Mouse (Mus musculus) heart, embryonic 12.5 days (tissue): ENCODE measurements around the gene Arhgef28. TPM values are rescaled to one million over a fixed set of nuclear protein-coding genes. Genes with fewer than 3 reads are reported as not detected.
A peak's percentile ranks its signal among the peaks of the same experiment; 100 is the strongest.

Source experiments
- ATAC-seq: fragments of 200-750 bp; cut with Nextera tagmentation; 2 replicates; pipeline ENCODE4 v1.8.0; 2017; ENCODE audit warnings: moderate TSS enrichment, moderate library complexity; ENCODE audit not compliant: insufficient number of reproducible peaks, low FRiP score
- H3K27ac ChIP-seq: fragments of 300-500 bp; sonication (generic); 2 replicates; pipeline ENCODE4 v1.5.1; 2016; ENCODE audit warnings: mild to moderate bottlenecking, moderate library complexity; ENCODE audit not compliant: poor library complexity, severe bottlenecking
- H3K27me3 ChIP-seq: fragments of 300-500 bp; sonication (generic); replicated peaks from 2 replicates; pipeline ENCODE4 v1.6.1; 2016; ENCODE audit warnings: mild to moderate bottlenecking, moderate library complexity
- H3K36me3 ChIP-seq: fragments of 300-500 bp; sonication (generic); 2 replicates; pipeline ENCODE4 v1.6.1; 2016; ENCODE audit warnings: mild to moderate bottlenecking, moderate library complexity
- H3K4me1 ChIP-seq: fragments of 300-500 bp; sonication (generic); replicated peaks from 2 replicates; pipeline ENCODE4 v1.6.1; 2016; ENCODE audit warnings: mild to moderate bottlenecking
- H3K4me2 ChIP-seq: fragments of 300-500 bp; sonication (generic); 2 replicates; pipeline ENCODE4 v1.6.1; 2016; ENCODE audit warnings: mild to moderate bottlenecking, moderate library complexity
- H3K4me3 ChIP-seq: fragments of 300-500 bp; sonication (generic); 2 replicates; pipeline ENCODE4 v1.5.1; 2016; ENCODE audit warnings: mild to moderate bottlenecking
- H3K9ac ChIP-seq: fragments of 300-500 bp; sonication (generic); 2 replicates; pipeline ENCODE4 v1.6.1; 2016; ENCODE audit warnings: mild to moderate bottlenecking, moderate library complexity
- H3K9me3 ChIP-seq: fragments of 300-500 bp; sonication (generic); replicated peaks from 2 replicates; pipeline ENCODE4 v1.6.1; 2016; ENCODE audit warnings: mild to moderate bottlenecking, moderate library complexity
- WGBS: fragments of 180-500 bp; shearing (Covaris S2); methylation state at CpG from one replicate; pipeline ENCODE4 v1.1.7; 2016; 5-methylcytosine and 5-hydroxymethylcytosine counted together
- polyA plus RNA-seq: library from polyadenylated mRNA; unstranded; fragments of >200 nt; fragmentation: Nextera tagmentation; extraction: Ambion mirVana; gene quantifications from 2 replicates; pipeline ENCODE4 v1.2.1, GENCODE M21; 2016

Arhgef28 gene
- polyA plus RNA-seq, 1 experiment from 2014 or later = 13.4 TPM

- H3K27me3 ChIP-seq = no peaks in the 10 kb centered on the region
- WGBS = 74% methylated on average over 11 of the region's 11 CpGs
- no peak overlapping the region for H3K9ac ChIP-seq
- peak overlapping the region; percentile 52; the same call in 1 of the 2 replicates for H3K27ac ChIP-seq
- H3K4me1 ChIP-seq = peaks cover 15% of the 10 kb centered on the region
- H3K4me3 ChIP-seq = no peak overlapping the region
- no peak for ATAC-seq
- no peaks in the 10 kb centered on the region for H3K36me3 ChIP-seq
- no peak overlapping the region for H3K4me2 ChIP-seq
- H3K9me3 ChIP-seq = no peaks in the 10 kb centered on the region
Measured at GRCm38 (mm10) chr13:98001719-98002118, 204.5 kb downstream of the Arhgef28 start.

GRCm38 (mm10) chr13:98000841-98001240 is 205.4 kb downstream of the Arhgef28 start:
- peaks cover 15% of the 10 kb centered on the region for H3K4me1 ChIP-seq
- no peak overlapping the region for H3K4me2 ChIP-seq
- H3K27ac ChIP-seq = no peak overlapping the region
- no peaks in the 10 kb centered on the region for H3K9me3 ChIP-seq
- H3K9ac ChIP-seq = no peak overlapping the region
- H3K27me3 ChIP-seq = no peaks in the 10 kb centered on the region
- H3K36me3 ChIP-seq = no peaks in the 10 kb centered on the region
- H3K4me3 ChIP-seq = no peak overlapping the region
- WGBS = 87% methylated on average over 9 of the region's 9 CpGs
- ATAC-seq = no peak

GRCm38 (mm10) chr13:97999130-97999529 is 207.1 kb downstream of the Arhgef28 start:
- H3K9me3 ChIP-seq = no peaks in the 10 kb centered on the region
- no peak overlapping the region for H3K27ac ChIP-seq
- 86% methylated on average over 8 of the region's 8 CpGs for WGBS
- no peaks in the 10 kb centered on the region for H3K27me3 ChIP-seq
- no peak overlapping the region for H3K4me3 ChIP-seq
- no peak for ATAC-seq
- no peak overlapping the region for H3K9ac ChIP-seq
- H3K4me1 ChIP-seq = peaks cover 13% of the 10 kb centered on the region
- no peaks in the 10 kb centered on the region for H3K36me3 ChIP-seq
- H3K4me2 ChIP-seq = no peak overlapping the region

- Histone ChIP-seq H3K27ac (no peak overlapping the region), H3K27me3 (no peaks in the 10 kb centered on the region), H3K4me3 (no peak overlapping the region), H3K4me1 (peaks cover 13% of the 10 kb centered on the region), H3K4me2 (no peak overlapping the region), H3K9me3 (no peaks in the 10 kb centered on the region), H3K36me3 (no peaks in the 10 kb centered on the region), H3K9ac (no peak overlapping the region)
- ATAC-seq = no peak
- 72% methylated on average over 8 of the region's 8 CpGs for WGBS
Measured at GRCm38 (mm10) chr13:97998570-97998969, 207.7 kb downstream of the Arhgef28 start.

- H3K27me3 ChIP-seq = 0 out of 2 replicates have a peak, but pooled peaks cover 3% of the 10 kb centered on the region
- 0 out of 2 replicates have a peak, but pooled peaks cover 5% of the 10 kb centered on the region for H3K4me1 ChIP-seq
- no peak overlapping the region for H3K9ac ChIP-seq
- ATAC-seq = no peak
- no peak overlapping the region for H3K4me2 ChIP-seq
- no peak overlapping the region for H3K4me3 ChIP-seq
- WGBS = 14% methylated on average over 8 of the region's 8 CpGs
- H3K27ac ChIP-seq = no peak overlapping the region
- H3K9me3 ChIP-seq = no peaks in the 10 kb centered on the region
- no peaks in the 10 kb centered on the region for H3K36me3 ChIP-seq
Measured at GRCm38 (mm10) chr13:97990939-97991338, 215.3 kb downstream of the Arhgef28 start.

GRCm38 (mm10) chr13:97988796-97989195 is 217.4 kb downstream of the Arhgef28 start:
- no peak for ATAC-seq
- Histone ChIP-seq H3K9ac (no peak overlapping the region), H3K27ac (no peak overlapping the region), H3K9me3 (no peaks in the 10 kb centered on the region), H3K4me3 (no peak overlapping the region), H3K27me3 (0 out of 2 replicates have a peak, but pooled peaks cover 3% of the 10 kb centered on the region), H3K4me2 (no peak overlapping the region), H3K4me1 (0 out of 2 replicates have a peak, but pooled peaks cover 5% of the 10 kb centered on the region), H3K36me3 (no peaks in the 10 kb centered on the region)
- 83% methylated on average over 6 of the region's 6 CpGs for WGBS

GRCm38 (mm10) chr13:97986691-97987090 is 219.5 kb downstream of the Arhgef28 start:
- Histone ChIP-seq H3K4me3 (no peak overlapping the region), H3K27me3 (0 out of 2 replicates have a peak, but pooled peaks cover under 1% of the 10 kb centered on the region), H3K9me3 (no peaks in the 10 kb centered on the region), H3K9ac (no peak overlapping the region), H3K4me2 (no peak overlapping the region), H3K4me1 (peaks cover 8% of the 10 kb centered on the region), H3K27ac (no peak overlapping the region), H3K36me3 (no peaks in the 10 kb centered on the region)
- WGBS = 80% methylated on average over 6 of the region's 6 CpGs
- ATAC-seq = no peak

GRCm38 (mm10) chr13:97977104-97977503 is 229.1 kb downstream of the Arhgef28 start:
- H3K4me1 ChIP-seq = peaks cover 6% of the 10 kb centered on the region
- no peaks in the 10 kb centered on the region for H3K27me3 ChIP-seq
- H3K4me3 ChIP-seq = no peak overlapping the region
- no peak overlapping the region for H3K27ac ChIP-seq
- no peak overlapping the region for H3K4me2 ChIP-seq
- WGBS = 78% methylated on average over 9 of the region's 9 CpGs
- no peak for ATAC-seq
- no peak overlapping the region for H3K9ac ChIP-seq
- H3K36me3 ChIP-seq = no peaks in the 10 kb centered on the region
- no peaks in the 10 kb centered on the region for H3K9me3 ChIP-seq

- 81% methylated on average over 2 of the region's 2 CpGs for WGBS
- H3K4me1 ChIP-seq = peaks cover 3% of the 10 kb centered on the region
- no peak overlapping the region for H3K9ac ChIP-seq
- no peaks in the 10 kb centered on the region for H3K9me3 ChIP-seq
- H3K27me3 ChIP-seq = no peaks in the 10 kb centered on the region
- no peaks in the 10 kb centered on the region for H3K36me3 ChIP-seq
- no peak for ATAC-seq
- no peak overlapping the region for H3K4me3 ChIP-seq
- H3K4me2 ChIP-seq = no peak overlapping the region
- H3K27ac ChIP-seq = no peak overlapping the region
Measured at GRCm38 (mm10) chr13:97976642-97977041, 229.6 kb downstream of the Arhgef28 start.

GRCm38 (mm10) chr13:97974532-97975194 is 231.6 kb downstream of the Arhgef28 start:
- Histone ChIP-seq H3K36me3 (no peaks in the 10 kb centered on the region), H3K4me1 (no peaks in the 10 kb centered on the region), H3K9ac (no peak overlapping the region), H3K27me3 (0 out of 2 replicates have a peak, but pooled peaks cover 4% of the 10 kb centered on the region), H3K27ac (no peak overlapping the region), H3K9me3 (no peaks in the 10 kb centered on the region), H3K4me3 (no peak overlapping the region), H3K4me2 (no peak overlapping the region)
- no peak for ATAC-seq
- 72% methylated on average over 6 of the region's 6 CpGs for WGBS

- H3K36me3 ChIP-seq = no peaks in the 10 kb centered on the region
- 0 out of 2 replicates have a peak, but pooled peaks cover 8% of the 10 kb centered on the region for H3K27me3 ChIP-seq
- no peak for ATAC-seq
- WGBS = 67% methylated on average over 4 of the region's 4 CpGs
- no peaks in the 10 kb centered on the region for H3K9me3 ChIP-seq
- H3K4me3 ChIP-seq = no peak overlapping the region
- no peak overlapping the region for H3K27ac ChIP-seq
- no peaks in the 10 kb centered on the region for H3K4me1 ChIP-seq
- no peak overlapping the region for H3K9ac ChIP-seq
- H3K4me2 ChIP-seq = no peak overlapping the region
Measured at GRCm38 (mm10) chr13:97973915-97974314, 232.3 kb downstream of the Arhgef28 start.

GRCm38 (mm10) chr13:97966077-97966476 is 240.2 kb downstream of the Arhgef28 start:
- no peak for ATAC-seq
- no peaks in the 10 kb centered on the region for H3K9me3 ChIP-seq
- WGBS = 41% methylated on average over 5 of the region's 5 CpGs

More at GRCm38 (mm10) chr13:97966077-97966476, 240.2 kb downstream of the Arhgef28 start:
- H3K36me3 ChIP-seq = no peaks in the 10 kb centered on the region
- no peak overlapping the region for H3K4me2 ChIP-seq
- H3K9ac ChIP-seq = no peak overlapping the region
- H3K4me1 ChIP-seq = peaks cover 6% of the 10 kb centered on the region
- H3K27ac ChIP-seq = no peak overlapping the region
- H3K27me3 ChIP-seq = peaks cover 22% of the 10 kb centered on the region
- no peak overlapping the region for H3K4me3 ChIP-seq
